Mouse (Mus musculus) cerebellum, postnatal 4 days (tissue): ENCODE data around the gene Bmf.

Experiments
- DNase-seq, 2 experiments: peaks; one replicate each; pipeline ENCODE4 v3.0.0; 2022; ENCODE audit warnings: low spot score in 2 of 2, mixed read lengths in 1 of 2

Gene Bmf

GRCm38 (mm10) chr2:118512418-118513377 lies 36.8 kb downstream of the Bmf start:
- no peak for DNase-seq

GRCm38 (mm10) chr2:118511779-118512417 lies 37.6 kb downstream of the Bmf start:
- DNase-seq: no peak

- peak; percentile 89 to 97 for DNase-seq
Measured at GRCm38 (mm10) chr2:118510447-118511310, 38.8 kb downstream of the Bmf start.

GRCm38 (mm10) chr2:118509688-118510446 lies 39.6 kb downstream of the Bmf start:
- DNase-seq: no peak

GRCm38 (mm10) chr2:118507126-118507525 lies 42.4 kb downstream of the Bmf start:
- DNase-seq: no peak

- no peak for DNase-seq
Measured at GRCm38 (mm10) chr2:118500191-118500590, 49.3 kb downstream of the Bmf start.

- no peak for DNase-seq
Measured at GRCm38 (mm10) chr2:118499135-118499961, 50.1 kb downstream of the Bmf start.

- no peak for DNase-seq
Measured at GRCm38 (mm10) chr2:118498476-118498875, 51.0 kb downstream of the Bmf start.

GRCm38 (mm10) chr2:118497890-118498289 lies 51.6 kb downstream of the Bmf start:
- DNase-seq: no peak

GRCm38 (mm10) chr2:118495024-118495423 lies 54.5 kb downstream of the Bmf start:
- no peak for DNase-seq

- no peak for DNase-seq
Measured at GRCm38 (mm10) chr2:118491741-118492395, 57.6 kb downstream of the Bmf start.

GRCm38 (mm10) chr2:118491281-118491731 lies 58.2 kb downstream of the Bmf start:
- DNase-seq: no peak

- no peak for DNase-seq
Measured at GRCm38 (mm10) chr2:118490241-118491091, 59.0 kb downstream of the Bmf start.

- DNase-seq: no peak
Measured at GRCm38 (mm10) chr2:118487806-118488205, 61.7 kb downstream of the Bmf start.

- DNase-seq: peak; percentile 81 to 87
Measured at GRCm38 (mm10) chr2:118486933-118487332, 62.6 kb downstream of the Bmf start.

GRCm38 (mm10) chr2:118485415-118485814 lies 64.1 kb downstream of the Bmf start:
- DNase-seq: no peak

GRCm38 (mm10) chr2:118484386-118484898 lies 65.0 kb downstream of the Bmf start:
- DNase-seq: no peak

GRCm38 (mm10) chr2:118483032-118483431 lies 66.5 kb downstream of the Bmf start:
- no peak for DNase-seq
